Mouse (Mus musculus): ENCODE results near the gene Myo7a.

Gene Myo7a

DNA sequence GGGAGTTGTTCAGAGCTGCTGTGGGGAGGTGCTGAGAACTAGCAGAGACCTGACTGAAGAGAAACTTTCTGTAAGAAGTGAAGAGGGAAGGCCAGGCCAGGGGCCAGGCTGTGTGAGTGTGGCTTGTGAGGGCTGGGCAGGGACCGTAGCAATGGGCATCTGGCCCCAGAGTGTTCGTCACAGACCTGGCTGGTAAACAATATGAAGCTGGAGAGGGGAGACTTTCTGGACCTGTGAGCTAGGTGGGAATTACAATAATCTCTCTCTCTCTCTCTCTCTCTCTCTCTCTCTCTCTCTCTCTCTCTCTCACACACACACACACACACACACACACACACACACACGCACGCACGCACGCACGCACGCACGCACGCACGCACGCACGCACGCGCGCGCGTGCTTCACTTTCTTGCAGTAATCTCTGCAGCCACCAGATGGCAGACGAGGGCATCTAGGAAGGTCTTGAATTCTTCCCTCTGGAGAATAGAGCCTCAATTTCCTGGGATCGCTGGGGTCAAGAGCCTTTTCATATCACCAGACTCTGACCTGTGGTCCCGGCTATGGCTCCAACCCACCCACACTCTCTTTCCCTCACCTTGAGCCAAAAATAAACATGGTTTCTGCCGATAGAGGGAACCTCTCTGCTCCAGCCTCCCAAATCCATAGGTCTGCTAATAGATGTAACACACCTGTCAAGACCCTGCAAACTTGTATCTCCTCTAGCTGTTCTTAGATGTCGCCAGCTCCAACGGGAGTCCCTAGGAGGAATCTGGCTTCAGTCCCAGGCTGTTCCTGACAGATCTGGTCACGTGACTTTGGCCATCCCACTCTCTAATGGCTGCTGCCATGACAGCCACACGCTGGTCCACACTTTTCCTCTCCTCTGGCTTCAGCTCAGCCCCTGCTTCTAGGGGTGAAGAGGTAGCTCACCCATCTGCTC lies 16.1 kb downstream of the Myo7a start:
- DNase-seq (ENCODE audit: low read depth, low spot score) = peak; percentile 39

DNA sequence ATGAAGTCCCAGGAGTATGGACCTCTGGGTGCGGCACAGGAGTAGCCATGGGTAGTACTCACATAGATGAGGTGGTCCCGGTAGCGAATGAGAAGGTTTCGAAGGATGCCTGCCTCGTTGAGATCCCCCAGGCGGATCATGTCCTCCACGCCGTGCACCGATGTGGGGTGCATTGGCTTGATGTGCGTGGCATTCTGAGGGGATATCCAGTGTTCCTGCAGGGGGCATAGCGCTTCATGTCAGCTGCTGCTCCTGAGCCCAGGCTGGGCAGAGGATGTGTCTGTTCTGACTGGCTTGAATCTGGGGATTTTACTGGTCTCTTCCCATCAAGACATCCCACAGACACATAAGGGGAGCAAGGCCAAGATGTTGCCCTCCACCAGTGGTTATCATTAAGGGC lies 16.8 kb downstream of the Myo7a start:
- no peak for DNase-seq (ENCODE audit: low read depth, low spot score)

DNA sequence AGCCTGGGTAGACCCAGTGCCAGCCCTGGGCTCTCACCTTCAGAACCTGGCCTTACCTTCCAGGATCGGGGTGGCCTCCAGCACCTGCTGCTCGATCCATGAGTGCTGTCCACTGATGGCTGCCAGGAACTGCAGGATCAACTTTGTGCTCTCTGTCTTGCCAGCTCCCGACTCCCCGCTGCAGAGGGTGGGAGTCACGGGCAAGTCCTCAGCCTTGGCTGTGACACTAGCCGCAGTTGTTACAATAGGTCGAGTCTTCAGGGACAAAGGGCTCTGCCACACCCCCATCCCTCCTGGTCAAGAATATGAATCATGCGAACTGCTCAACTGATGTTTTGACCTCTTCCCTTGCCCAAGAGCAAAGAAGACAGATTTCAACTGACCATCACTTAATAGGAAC lies 21.8 kb downstream of the Myo7a start:
- DNase-seq (ENCODE audit: low read depth, low spot score) = no peak

DNA sequence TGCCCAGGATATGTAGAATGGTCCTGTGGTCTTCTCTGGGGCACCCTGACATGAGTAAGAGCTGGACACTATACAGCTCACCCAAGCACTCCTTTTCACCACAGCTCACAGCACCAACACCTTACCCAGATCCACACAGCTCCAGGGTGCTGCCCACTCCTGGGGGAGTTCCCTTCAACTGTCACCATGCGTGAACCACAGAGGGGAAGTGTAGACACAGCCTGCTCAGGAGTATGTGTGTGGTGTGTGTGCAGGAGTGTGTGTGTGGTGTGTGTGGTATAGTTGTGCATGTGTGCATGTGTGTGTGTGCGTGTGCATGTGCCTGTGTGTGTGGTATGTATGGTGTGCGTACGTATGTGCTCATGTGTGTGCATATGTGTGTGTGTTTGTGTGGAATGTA lies 23.5 kb downstream of the Myo7a start:
- no peak for DNase-seq (ENCODE audit: low read depth, low spot score)

DNA sequence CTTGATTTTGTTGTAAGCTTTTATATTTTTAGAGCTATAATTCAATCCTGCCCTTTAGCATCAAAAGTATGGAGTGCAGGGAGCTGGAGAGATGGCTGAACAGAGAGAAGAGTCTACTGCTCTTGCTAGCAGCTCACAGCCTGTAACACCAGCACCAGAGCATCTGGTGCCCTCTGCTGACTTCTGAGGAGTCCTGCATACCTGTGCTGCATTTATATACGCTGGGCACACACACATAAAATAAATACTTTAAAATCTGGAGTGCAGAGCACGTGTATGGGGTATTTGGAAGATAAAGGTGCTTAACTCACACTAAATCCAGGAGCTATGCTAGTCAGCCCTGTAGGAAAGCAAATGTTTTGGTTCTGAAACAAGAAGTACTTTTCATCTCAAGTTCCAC lies 33.0 kb downstream of the Myo7a start:
- peak; percentile 52 for DNase-seq (ENCODE audit: low read depth, low spot score)

DNA sequence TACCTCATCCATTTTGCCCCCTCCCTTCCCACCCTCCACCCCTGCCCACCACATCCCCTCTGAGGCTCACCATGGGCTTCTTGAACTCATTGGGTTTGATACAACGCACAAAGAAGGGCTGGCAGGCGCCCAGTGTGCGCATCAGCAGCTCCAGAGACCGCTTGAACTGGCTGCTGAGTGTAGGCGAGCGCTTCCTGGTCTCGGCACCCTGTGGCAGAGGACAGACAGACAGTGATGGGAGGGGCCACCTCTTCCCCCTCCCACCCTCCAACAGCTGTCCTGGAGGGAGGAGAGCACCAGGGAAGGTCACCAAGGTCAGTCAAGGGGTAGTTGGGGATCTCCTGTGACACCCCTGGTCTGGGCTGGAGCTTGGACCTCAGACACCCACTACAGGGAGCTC lies 34.0 kb downstream of the Myo7a start:
- no peak for DNase-seq (ENCODE audit: low read depth, low spot score)

DNA sequence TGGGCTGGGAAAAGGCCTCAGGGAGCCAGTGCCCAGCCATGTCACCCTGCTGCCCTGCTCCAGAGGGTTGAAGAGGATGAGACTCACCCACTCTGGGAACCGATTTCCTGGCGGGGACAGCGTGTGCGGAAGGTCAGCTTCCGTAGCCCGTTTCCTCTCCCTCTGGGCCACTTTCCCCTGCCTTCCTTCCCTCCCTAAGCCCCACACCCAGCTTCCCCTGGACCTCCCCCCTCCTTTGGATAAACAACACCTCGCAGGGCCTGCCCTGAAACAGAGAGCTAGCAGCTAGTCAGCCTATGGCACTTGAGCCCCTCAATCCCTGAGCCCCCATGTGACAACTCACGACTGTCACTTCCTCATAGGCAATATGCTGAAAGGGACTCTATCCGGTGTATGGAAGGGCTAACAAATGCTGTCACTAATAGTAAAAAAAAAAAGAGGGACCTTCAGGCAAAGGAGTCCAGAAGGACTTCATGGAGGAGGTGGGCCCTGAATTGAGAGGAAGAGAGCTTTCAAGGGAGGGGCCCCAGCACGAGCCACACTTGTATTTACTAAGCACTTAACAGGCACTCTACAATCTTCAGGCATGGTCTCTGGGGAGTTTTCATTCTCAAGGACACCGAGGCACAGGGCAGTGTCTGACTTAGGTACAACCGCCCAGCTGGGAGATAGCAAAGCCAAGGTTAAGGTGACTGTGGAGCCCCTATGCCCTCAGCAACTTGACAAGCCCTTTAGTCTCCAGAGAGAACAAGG lies 34.6 kb downstream of the Myo7a start:
- no peak for DNase-seq (ENCODE audit: low read depth, low spot score)

DNA sequence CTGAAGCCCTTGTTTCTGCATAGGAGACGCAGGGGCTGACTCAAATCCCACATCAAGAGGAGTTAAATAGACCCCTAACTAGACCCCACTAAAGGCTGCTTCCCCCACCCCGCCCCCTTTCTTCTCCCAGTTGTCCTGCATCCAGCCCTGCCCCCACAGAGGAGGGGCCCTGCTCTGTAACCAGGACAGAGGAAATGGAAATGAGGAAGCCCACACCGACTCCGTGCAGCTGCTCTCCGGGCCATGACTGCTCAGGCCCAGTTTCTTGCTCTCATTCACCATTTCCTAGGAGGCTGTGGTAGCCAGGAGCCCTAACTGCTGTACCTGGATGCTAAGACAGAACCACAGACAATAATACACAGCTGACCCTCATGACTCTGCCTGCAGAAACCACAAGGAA lies 36.9 kb downstream of the Myo7a start:
- no peak for DNase-seq (ENCODE audit: low read depth, low spot score)

DNA sequence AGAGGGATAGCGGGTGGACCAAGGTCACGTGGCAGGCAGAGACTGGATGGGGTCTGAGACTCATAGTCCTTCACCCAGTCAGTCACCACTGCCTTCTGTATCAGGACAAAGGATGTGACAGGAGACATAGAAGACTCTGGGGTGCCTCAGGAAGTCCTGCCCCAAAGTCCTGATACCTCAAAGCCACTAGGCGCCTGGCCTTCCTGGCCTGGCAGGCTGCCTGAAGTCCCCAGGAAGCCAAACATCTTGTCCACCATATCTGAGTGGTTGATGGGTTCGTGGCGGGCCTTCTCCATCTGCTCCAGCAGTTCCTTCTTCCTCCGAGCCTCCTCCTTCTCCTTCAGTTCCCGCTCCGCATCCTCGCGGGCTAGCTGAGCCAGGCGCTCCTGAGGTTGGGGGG lies 41.9 kb downstream of the Myo7a start:
- no peak for DNase-seq (ENCODE audit: low read depth, low spot score)

DNA sequence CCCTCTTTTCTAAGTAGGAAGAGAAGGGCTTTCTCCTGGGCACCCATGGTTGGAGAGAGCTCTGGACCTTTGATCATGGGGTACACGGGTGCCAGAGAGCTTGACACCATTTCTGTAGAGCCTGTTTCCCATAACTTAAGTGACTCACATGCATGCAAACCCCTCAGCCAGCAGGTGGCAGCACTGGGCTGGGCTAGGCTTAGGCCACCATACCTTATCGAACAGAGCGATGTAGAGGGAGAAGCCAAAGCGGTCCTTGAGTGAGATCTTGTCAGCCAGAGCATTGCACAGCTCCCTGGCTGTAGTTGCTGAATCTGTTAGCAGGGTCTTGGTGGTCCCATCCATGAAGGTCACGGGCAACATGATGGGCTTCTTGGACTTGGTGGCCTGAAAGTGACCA lies 47.7 kb downstream of the Myo7a start:
- peak; percentile 74 for DNase-seq (ENCODE audit: low read depth, low spot score)

DNA sequence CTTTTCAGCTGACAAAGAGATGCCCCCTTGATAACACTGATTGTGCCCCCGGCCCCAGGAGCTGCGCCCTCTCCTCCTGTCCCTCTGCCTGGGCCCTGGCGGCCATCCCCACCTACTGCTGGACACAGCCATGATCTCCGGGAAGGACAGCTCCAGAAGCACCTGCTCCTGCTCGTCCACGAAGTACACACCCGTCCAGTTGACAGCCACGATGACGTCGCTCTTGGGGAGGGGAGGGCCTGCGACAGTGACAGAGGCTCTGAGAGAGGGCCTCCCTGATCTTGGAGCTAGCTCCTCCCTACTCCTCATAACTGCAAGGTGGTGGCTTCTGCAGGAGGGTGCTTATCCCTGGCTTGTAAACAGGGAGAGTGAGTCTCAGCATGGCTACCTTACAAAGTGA lies 53.1 kb downstream of the Myo7a start:
- DNase-seq (ENCODE audit: low read depth, low spot score) = no peak

DNA sequence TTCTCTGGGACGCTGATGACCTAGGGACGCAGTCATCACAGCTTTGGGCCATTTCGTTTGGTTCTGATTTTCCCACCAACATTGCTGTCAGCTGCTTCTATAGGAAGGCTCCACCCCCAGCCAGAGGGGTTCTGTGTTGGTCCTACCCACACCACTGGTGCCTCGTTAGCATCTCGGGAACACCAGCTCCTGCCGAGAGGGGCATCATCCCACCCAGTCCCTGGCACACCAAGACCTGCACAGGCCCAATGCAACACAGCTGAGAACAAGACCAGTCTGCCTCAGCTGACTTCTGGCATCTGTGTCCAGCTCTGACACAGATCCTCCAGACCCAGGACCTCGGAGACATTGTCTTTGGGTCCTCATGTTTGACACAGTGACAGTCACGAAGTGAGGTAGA lies 64.4 kb downstream of the Myo7a start:
- no peak for DNase-seq (ENCODE audit: low read depth, low spot score)

DNA sequence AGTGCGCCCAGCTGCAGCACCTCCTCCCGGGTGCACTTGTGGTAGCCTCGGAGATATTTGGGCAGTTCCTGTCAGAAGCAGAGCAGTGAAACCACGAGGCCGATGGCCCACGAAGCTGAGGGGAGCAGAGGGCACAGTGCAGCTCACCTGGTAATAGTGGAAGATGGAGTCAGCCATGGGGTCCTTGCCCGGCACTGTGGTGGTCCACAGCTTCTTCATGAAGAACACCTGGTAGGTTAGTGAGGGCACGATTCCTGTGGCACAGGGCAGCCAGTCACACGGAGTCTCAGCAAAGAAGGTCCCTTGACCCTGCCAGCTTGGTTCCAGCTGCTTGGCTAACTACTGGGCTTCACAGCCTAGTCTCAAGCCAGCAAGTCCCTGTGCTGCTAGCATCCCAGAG lies 64.9 kb downstream of the Myo7a start:
- DNase-seq (ENCODE audit: low read depth, low spot score) = no peak

DNA sequence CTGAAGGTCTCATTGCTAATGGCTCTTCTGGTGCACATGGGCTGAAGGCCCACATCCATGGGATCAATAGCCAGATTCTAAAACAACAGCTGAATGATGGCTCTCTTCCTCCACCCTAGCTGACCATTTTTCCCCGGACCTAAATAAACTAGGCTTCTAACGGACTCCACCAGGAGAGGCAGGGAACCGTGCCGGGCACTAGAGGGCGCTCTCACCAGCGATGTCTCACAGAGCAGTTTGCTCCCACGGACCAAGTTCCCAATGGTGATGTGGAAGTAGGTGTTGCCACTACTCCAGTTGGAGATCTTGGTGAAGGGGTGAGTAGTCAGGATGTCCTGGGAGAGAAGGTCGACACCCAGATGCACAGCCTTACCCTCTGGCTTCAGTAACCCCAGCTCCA lies 67.3 kb downstream of the Myo7a start:
- DNase-seq (ENCODE audit: low read depth, low spot score) = no peak

DNA sequence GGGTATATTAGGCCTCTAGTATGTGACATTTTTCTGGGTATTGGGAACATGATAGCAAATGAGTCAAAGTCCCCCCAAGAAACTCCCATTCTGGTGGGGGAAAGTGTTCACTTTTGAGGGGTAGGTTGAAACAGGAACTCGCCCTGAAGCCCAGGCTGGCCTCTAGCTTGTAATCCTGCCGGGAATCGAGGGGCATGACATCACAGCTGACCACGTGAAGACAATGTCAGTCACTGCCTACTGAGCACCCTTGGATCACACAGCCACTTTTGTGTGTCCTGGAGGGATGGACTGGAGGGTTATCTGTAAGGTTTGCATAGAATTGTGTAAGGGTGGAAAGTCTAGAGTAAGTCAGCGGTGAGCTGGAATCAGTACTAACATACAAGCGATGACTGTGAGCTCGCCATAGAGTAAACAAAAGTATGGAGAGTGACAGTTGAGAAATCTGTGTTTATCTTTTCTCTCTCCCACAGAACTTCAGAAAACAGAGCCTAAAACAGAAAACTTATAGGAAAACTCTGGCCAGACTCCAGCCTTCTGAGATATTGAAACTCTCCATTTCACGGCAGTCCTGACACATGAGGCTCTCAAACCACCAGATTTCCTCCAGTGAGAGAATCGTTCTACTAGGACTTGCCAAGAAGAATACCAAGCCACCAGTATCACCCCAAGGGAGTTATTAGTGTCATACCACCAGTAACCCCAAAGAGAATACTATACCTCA lies 71.1 kb downstream of the Myo7a start:
- DNase-seq (ENCODE audit: low read depth, low spot score) = no peak

DNA sequence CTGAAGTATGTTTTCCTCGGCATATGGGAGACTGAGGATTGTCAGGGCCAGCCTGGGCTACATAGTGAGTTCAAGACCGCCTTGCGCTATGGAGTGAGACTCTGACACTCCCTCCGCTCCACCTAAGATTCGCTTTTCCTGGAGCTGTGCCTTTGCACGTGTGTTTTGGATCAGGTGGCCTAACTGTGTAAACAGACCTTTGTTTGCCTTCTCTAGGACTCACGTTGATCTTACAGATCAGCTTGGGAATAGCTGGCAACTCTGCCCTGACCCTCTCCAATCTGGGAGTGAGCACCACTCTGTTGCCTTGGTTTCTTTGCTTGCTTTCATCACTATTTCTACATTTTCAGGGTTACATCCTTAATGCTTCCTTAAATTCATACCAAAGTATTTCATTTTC lies 116.7 kb downstream of the Myo7a start:
- no peak for DNase-seq (ENCODE audit: low read depth, low spot score)
